Mouse (Mus musculus) midbrain, postnatal 0 days (tissue): Measurements from ENCODE around the gene Tiam2. TPM values are rescaled to one million over a fixed set of nuclear protein-coding genes. Genes with fewer than 3 reads are reported as not detected.

Experiments used
- ATAC-seq: fragments of 200-750 bp; cut with Nextera tagmentation; 2 replicates; pipeline ENCODE4 v1.8.0; 2017; ENCODE audit warnings: moderate number of reproducible peaks, mild to moderate bottlenecking, moderate TSS enrichment, moderate library complexity; ENCODE audit not compliant: low FRiP score
- DNase-seq: peaks from one replicate; pipeline ENCODE4 v3.0.0-alpha.2; 2015; ENCODE audit warnings: low spot score
- H3K27ac ChIP-seq: fragments of 300-500 bp; sonication (generic); 2 replicates; pipeline ENCODE4 v1.5.1; 2014; ENCODE audit warnings: low read depth, mild to moderate bottlenecking, low read length, mixed read lengths
- H3K27me3 ChIP-seq: fragments of 300-500 bp; sonication (generic); 2 replicates; pipeline ENCODE4 v1.6.1; 2014; ENCODE audit warnings: low read length, control low read depth, mixed read lengths; ENCODE audit not compliant: insufficient read depth
- H3K36me3 ChIP-seq: fragments of 300-500 bp; sonication (generic); 2 replicates; pipeline ENCODE4 v1.6.1; 2014; ENCODE audit warnings: low read length, control low read depth, mixed read lengths; ENCODE audit not compliant: insufficient read depth
- H3K4me1 ChIP-seq: fragments of 300-500 bp; sonication (generic); 2 replicates; pipeline ENCODE4 v1.6.1; 2014; ENCODE audit warnings: mild to moderate bottlenecking, control low read depth, antibody characterized with exemption, low read length, mixed read lengths; ENCODE audit not compliant: insufficient read depth
- H3K4me2 ChIP-seq: fragments of 300-500 bp; sonication (generic); 2 replicates; pipeline ENCODE4 v1.6.1; 2014; ENCODE audit warnings: low read depth, mild to moderate bottlenecking, low read length, mixed read lengths; ENCODE audit not compliant: poor library complexity, severe bottlenecking
- H3K4me3 ChIP-seq: fragments of 300-500 bp; sonication (generic); 2 replicates; pipeline ENCODE4 v1.5.1; 2014; ENCODE audit warnings: low read depth, mild to moderate bottlenecking, low read length, moderate library complexity
- H3K9ac ChIP-seq: fragments of 300-500 bp; sonication (generic); replicated peaks from 2 replicates; pipeline ENCODE4 v1.6.1; 2014; ENCODE audit warnings: mild to moderate bottlenecking, low read length, moderate library complexity, mixed read lengths; ENCODE audit not compliant: poor library complexity, severe bottlenecking
- H3K9me3 ChIP-seq: fragments of 300-500 bp; sonication (generic); 2 replicates; pipeline ENCODE4 v1.6.1; 2016; ENCODE audit warnings: low read length, control low read depth
- CTCF ChIP-seq: IDR thresholded peaks from 2 replicates; pipeline ENCODE4 v1.5.1; 2016; ENCODE audit warnings: antibody characterized with exemption, mild to moderate bottlenecking
- WGBS: fragments of 180-500 bp; shearing (Covaris S2); extraction: QIAGEN DNeasy Blood & Tissue Kit; methylation state at CpG from one replicate; pipeline ENCODE4 v1.1.7; 2014; 5-methylcytosine and 5-hydroxymethylcytosine counted together
- polyA plus RNA-seq: library from polyadenylated mRNA; unstranded; fragments of >200 nt; fragmentation: Nextera tagmentation; extraction: Ambion mirVana; gene quantifications from 2 replicates; pipeline ENCODE4 v1.2.1, GENCODE M21; 2015
- total RNA-seq: library from RNA; depleted of rRNA; stranded (reverse); fragments of >200 nt; gene quantifications from 2 replicates; pipeline ENCODE4 v1.2.3, GENCODE M21; 2014

The Tiam2 gene
- total and polyA plus RNA-seq, 2 experiments from 2014 or later: 1.7 to 6.9 TPM

DNA sequence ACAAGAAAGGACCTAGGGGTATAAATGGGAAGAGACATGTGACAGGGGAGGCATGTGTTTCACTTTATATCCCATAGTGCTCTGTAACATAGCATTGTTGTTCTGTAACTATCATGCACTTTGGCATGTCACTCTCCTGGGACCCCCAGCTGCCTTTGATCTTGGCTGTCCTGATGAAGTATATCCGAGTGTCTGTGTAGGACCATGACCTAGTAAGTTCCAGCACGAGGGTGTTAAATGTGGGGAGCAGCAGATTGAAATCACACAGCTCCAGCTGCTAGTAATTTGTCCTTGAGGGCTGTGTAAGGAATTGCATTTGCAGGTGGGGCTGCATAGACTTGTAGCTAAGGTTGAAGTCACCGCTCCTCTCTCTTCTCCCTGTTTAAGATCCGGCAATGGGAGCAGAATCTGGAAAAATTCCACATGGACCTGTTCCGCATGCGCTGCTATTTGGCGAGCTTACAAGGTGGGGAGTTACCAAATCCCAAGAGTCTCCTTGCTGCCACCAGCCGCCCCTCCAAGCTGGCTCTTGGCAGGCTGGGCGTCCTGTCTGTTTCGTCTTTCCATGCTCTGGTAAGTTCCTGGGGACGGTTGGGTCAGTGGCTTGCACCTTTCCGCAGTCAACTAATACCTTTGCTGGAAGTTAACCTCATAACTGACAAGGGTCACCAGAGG lies 110.6 kb downstream of the Tiam2 start:
- Histone ChIP-seq H3K36me3 (no peaks in the 10 kb centered on the region), H3K9me3 (no peaks in the 10 kb centered on the region), H3K4me2 (no peak overlapping the region), H3K4me3 (no peak overlapping the region), H3K9ac (no peak overlapping the region), H3K4me1 (no peaks in the 10 kb centered on the region), H3K27ac (no peak overlapping the region), H3K27me3 (no peaks in the 10 kb centered on the region)
- ATAC-seq (no peak), DNase-seq (no peak)
- TF ChIP-seq CTCF: no peak
- 77% methylated on average over 12 of the region's 12 CpGs for WGBS

DNA sequence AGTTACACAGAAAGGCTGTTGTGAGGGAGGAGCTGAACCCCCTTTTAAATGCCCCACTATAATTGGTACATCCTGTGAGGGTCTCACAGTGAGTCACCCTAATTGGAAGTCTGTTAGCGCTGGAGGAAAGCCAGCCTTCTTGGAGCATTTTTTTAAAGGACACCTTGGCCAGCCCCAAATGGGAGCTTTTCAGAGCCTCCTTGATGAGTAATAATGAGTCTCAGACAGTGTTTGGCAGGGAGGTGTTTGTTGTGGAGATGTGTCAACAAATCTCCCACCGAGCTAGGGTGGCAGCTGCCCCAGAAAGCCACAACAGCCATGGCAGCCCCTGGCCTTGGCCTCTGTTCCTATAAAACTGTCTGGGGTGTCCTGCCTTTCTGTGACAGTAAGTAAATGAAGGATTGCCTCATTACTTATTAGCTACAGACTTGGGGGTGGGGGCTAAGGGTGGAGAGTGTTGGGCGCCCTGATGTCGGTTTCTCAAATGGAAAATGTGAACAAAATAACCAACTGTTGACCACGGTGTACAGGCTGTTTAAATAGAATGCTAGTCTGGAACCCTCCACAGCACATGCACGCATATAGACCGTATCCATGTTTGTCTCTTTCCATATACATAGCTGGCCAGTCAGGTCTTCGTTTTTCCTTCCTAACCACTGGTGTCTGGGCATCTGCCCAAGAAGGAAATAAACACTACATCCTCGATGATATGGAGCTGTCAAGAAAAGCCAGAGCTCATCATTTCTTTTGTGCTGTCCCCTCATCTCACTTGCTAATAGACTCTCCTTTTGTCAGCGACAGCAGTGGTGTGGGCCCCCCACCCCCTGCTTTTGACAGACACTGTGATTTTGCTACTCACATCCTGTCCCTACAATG lies 116.4 kb downstream of the Tiam2 start:
- WGBS: 65% methylated on average over 10 of the region's 10 CpGs
- Histone ChIP-seq H3K36me3 (no peaks in the 10 kb centered on the region), H3K4me1 (no peaks in the 10 kb centered on the region), H3K4me3 (no peak overlapping the region), H3K4me2 (no peak overlapping the region), H3K27me3 (no peaks in the 10 kb centered on the region), H3K9ac (no peak overlapping the region), H3K27ac (no peak overlapping the region), H3K9me3 (no peaks in the 10 kb centered on the region)
- peak; percentile 73 for DNase-seq
- no peak for TF ChIP-seq CTCF
- peak; percentile 44; the same call in 1 of the 2 replicates for ATAC-seq

DNA sequence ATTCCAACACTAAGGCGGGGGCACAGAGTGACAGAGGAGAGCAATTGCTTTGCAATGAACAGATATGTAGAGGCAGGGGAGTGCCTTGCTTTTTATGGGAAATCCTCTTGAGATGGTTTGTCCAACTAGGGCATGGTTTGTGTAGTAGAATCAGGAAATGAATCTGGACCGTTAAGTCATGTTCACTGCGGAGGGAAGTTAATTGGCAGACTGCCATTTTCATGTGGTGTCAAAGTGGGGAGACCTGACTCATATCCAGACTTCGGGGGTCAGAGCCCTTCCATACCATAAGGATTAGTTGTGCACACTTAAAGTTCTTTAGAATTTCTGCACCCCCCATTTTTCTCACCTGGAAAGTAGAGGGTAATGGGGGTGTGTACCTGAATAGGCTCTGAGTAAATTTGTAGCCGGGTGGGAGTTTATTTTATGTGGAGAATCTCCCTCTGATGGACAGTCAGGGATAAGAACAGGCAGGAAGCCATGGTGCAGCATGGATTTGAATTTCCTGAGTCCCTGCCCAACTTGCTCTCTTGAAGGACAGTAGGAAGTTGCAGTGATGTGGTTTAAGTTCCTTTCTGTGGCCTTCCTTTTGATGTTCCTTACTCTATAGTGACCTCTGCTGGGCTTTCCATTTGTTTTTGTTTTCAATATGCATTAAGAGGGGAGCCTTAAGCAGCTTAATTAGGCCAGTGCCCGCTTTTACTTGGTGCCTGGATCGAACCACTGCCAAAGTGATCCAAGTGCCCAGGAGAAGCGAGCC lies 120.0 kb downstream of the Tiam2 start:
- peak; percentile 70 for TF ChIP-seq CTCF

DNA sequence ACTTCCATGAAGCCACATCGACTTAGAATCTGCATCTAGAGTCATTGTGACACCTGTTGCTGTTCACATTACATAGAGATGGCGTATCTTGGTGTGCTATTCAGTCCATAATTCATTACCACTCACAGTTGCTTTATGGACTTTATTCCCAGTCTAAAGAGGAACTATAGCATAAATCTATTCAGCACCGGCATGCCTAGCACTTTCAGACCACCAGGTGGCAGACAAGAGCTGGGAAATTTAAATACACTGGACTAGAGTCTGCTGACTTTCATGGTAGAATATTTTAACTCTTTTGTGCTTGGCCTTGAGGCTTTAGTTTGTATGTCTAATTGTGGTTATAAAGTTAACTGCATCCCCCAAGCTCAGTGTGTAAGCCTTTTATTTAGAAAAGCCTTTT lies 122.4 kb downstream of the Tiam2 start:
- Histone ChIP-seq H3K27ac (no peak overlapping the region), H3K4me1 (no peaks in the 10 kb centered on the region), H3K9me3 (no peaks in the 10 kb centered on the region), H3K4me2 (no peak overlapping the region), H3K4me3 (no peak overlapping the region), H3K36me3 (no peaks in the 10 kb centered on the region), H3K27me3 (no peaks in the 10 kb centered on the region), H3K9ac (no peak overlapping the region)
- DNase-seq (peak; percentile 78), ATAC-seq (0 out of 2 replicates have a peak, but pooled peaks have one; percentile 58)
- TF ChIP-seq CTCF: peak; percentile 96
- 36% methylated on average over 3 of the region's 3 CpGs for whole genome bisulfite sequencing

More for the DNA sequence above, 120.0 kb downstream of the Tiam2 start:
- no peak for ATAC-seq
- WGBS: 56% methylated on average over 8 of the region's 8 CpGs
- H3K4me1 ChIP-seq: no peaks in the 10 kb centered on the region
- H3K27me3 ChIP-seq: no peaks in the 10 kb centered on the region
- peak; percentile 83 for DNase-seq
- H3K9me3 ChIP-seq: no peaks in the 10 kb centered on the region
- H3K4me3 ChIP-seq: no peak overlapping the region
- H3K27ac ChIP-seq: no peak overlapping the region
- no peaks in the 10 kb centered on the region for H3K36me3 ChIP-seq
- H3K4me2 ChIP-seq: no peak overlapping the region
- no peak overlapping the region for H3K9ac ChIP-seq

DNA sequence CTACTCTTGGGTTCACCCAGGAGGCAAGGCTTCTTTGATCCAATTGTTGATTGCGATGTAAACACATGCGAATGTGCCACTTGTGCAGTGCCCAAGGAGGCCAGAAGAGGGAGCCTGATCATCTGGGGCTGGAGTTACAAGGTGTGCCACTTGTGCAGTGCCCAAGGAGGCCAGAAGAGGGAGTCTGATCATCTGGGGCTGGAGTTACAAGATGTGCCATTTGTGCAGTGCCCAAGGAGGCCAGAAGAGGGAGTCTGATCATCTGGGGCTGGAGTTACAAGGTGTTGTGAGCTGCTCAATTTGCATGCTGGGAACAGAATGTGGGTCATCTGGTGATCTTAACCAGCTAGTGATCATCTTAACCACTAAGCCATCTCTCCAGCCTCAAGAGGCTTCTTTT lies 124.7 kb downstream of the Tiam2 start:
- Histone ChIP-seq H3K4me3 (no peak overlapping the region), H3K27me3 (no peaks in the 10 kb centered on the region), H3K27ac (no peak overlapping the region), H3K36me3 (no peaks in the 10 kb centered on the region), H3K9me3 (no peaks in the 10 kb centered on the region), H3K9ac (no peak overlapping the region), H3K4me2 (no peak overlapping the region), H3K4me1 (no peaks in the 10 kb centered on the region)
- peak; percentile 49 for DNase-seq
- ATAC-seq: no peak
- WGBS: 76% methylated on average over 2 of the region's 2 CpGs
- peak; percentile 78 for TF ChIP-seq CTCF
